Mouse (Mus musculus): ENCODE measurements around the gene Gm11009.
"Not testable (repeated sequence)": the region's sequence is repeated elsewhere in the genome, so short reads cannot be mapped to it uniquely, and the experiment has no call there.

Gm11009 gene

GRCm38 (mm10) chr2:176319394-176319793, at the start of gene Gm11009:
TSS of gene Gm11009 (minus strand) at chr2:176319494.
- DNase-seq (ENCODE audit: low spot score) = not testable (repeated sequence)

Data from urinary bladder, postnatal 14 days (tissue).